Mouse (Mus musculus): ENCODE measurements around the gene Aurkb.

The Aurkb gene

GRCm38 (mm10) chr11:69095511-69096231, 50.2 kb downstream of the Aurkb start:
- CTCF ChIA-PET: no interaction called here

DNA sequence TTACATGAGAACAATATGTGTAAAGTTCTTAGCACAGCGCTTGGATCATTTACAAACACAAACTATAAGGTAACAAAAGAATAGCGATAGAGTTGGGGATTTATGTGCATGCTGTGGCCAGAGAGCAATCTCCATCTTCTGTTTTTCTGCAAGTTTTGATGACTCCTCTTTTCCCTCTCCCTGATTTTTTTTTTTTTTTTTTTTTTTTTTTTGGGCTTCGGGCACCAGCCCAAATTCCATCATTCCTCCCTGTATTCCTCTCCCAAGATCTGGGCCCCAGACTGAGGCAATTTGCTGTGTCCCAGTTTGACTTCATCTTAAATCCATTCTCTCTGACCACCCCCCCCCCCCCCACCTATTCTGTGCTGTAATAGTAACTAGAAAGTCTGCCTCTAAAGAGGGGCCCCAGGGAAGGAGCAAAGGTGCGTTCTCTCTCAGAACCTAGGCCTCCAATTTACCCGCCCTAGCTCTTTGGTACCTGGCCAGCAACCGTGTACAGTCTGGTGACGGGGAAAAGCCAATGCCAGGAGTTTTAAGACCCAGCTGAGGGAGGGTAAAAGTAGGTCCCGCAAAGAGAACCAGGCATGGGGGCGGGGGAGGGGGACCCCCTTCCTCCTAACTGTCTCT, 51.0 kb downstream of the Aurkb start:
- CTCF ChIA-PET: interaction anchor here (0.6 kb wide), 1 partner anchor 562 kb away, joined by 3 read pairs; no protein-coding TSS in a partner anchor

- CTCF ChIA-PET: interaction anchor here (0.6 kb wide), 1 partner anchor 561 kb away, joined by 3 read pairs; no protein-coding TSS in a partner anchor
Measured at GRCm38 (mm10) chr11:69096987-69097900, 51.8 kb downstream of the Aurkb start.

DNA sequence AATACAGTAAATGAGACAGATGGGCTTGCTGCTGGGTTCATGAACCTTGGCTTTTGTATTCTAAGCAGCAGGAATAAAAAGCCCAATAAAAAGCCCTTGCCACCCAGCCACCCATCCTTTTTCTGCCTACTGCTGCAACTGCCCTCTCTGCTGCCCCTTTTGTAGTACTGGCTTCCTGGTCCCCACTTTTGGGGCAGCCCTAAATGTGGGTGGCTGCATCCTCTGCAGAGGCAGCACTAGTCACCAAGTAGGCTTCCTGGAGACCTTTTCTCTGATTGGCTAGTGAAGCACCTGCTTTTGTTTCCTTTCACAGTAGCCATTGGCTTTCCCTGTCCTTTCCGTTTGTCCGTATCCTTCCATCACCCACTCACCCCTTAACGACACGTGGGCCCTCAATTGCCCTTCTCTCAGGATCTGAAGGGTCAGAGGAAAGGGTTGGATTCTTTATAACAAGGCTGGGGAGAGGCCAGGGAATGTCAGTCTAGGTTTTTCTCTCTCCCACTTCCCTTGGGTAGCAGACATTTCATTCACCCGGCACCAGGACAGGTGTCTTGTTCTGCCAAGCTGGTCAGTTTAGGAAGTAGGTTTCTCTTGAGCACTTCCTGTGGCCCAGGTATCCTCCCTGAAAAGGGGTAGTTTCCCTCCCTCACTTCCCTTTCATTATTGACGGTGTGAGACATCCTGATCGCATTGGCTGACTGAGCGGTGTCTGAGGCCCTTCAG, 52.8 kb downstream of the Aurkb start:
- CTCF ChIA-PET: interaction anchor here (1.4 kb wide), 1 partner anchor 12 kb away, joined by 4 read pairs; no protein-coding TSS in a partner anchor

GRCm38 (mm10) chr11:69098762-69099091, 53.3 kb downstream of the Aurkb start:
- CTCF ChIA-PET: interaction anchor here (1.4 kb wide), 1 partner anchor 12 kb away, joined by 4 read pairs; no protein-coding TSS in a partner anchor

DNA sequence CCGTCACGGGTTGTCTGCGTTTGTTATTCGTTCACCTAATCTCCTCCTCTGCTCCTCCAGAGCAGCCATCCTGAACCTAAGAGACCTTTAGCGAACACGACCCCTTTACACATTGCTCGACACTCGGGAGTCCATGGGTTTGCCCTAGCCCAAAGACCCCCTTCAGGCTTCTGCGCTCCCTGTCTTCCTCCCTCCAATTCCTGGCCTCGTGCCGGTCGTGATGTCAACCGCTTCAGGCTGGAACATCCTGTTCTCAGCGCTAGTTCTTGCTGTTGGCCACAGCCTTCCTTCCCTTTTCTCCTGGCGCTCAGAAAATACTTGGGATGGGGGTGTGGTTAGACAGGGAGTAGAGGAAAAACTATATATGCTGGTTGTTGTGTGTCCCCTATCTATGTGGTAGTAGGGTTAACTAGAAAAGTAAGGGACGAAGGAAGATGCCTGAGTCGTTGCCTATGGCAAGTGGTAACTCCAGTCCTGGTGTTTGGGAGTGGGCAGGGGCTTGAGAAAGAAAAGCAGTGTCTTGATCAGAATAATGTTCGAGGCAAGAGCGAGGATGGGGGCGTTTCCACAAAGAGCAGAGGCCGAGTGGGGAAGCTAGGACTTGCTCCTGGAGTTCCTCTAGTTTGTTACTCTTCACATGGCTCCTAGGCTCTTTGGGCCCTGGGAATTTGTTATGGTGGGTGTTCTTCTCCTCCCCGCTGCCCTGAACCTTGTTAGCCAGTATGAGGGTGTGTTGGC, 53.9 kb downstream of the Aurkb start:
- CTCF ChIA-PET: interaction anchor here (1.4 to 3.3 kb wide), 2 partner anchors 11 to 12 kb away, joined by 4 to 12 read pairs; no protein-coding TSS in a partner anchor

DNA sequence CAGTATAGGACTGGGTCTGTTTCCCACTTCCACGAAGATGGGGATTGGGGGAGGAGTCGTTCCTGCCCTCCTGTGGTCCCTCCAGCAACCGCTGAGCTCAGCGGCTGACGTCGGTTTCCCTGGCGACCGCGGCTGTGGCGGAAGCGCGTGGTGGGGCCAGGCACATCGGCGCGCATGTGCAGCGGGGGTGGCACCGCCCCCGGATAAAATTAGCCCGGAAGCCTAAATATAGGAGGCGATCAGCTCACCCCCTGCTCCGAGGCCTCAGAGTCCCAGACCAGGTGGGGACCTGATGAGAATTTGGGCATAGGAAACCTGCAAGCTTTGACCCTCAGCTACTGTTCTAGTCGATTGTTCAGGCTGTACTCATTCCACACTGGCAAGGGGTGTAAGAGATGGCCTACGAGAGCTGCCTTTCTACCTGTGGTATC, 54.5 kb downstream of the Aurkb start:
- CTCF ChIA-PET: interaction anchor here (1.0 to 3.3 kb wide), 3 partner anchors 9 to 34 kb away, joined by 3 to 12 read pairs (median 4); no protein-coding TSS in a partner anchor

GRCm38 (mm10) chr11:69100639-69101360, 55.4 kb downstream of the Aurkb start:
- CTCF ChIA-PET: interaction anchor here (0.6 to 3.3 kb wide), 5 partner anchors 8 to 317 kb away, joined by 3 to 12 read pairs (median 4); no protein-coding TSS in a partner anchor
